Mouse (Mus musculus) olfactory bulb, adult 2 months (tissue): ENCODE measurements around the gene Alox5ap.

Source experiments
- CTCF ChIP-seq: fragments of 200-500 bp; IDR thresholded peaks from 2 replicates; pipeline ENCODE4 v1.5.1; 2012; ENCODE audit warnings: low read depth, mild to moderate bottlenecking, low read length, moderate library complexity; ENCODE audit not compliant: insufficient read depth
- POLR2A ChIP-seq: fragments of 200-500 bp; IDR thresholded peaks from 2 replicates; pipeline ENCODE4 v1.6.1; 2012; ENCODE audit warnings: mild to moderate bottlenecking, low read depth, low read length, moderate library complexity; ENCODE audit not compliant: insufficient read depth

GRCm38 (mm10) chr5:149335563-149336238 lies 71.1 kb downstream of the Alox5ap start:
- TF ChIP-seq POLR2A (no peak), CTCF (peak; percentile 91)
